Mouse (Mus musculus): ENCODE results near the gene Arl5c. TPM values are rescaled to one million over a fixed set of nuclear protein-coding genes. Genes with fewer than 3 reads are reported as not detected.
A peak's percentile ranks its signal among the peaks of the same experiment; 100 is the strongest.

The Arl5c gene
- total RNA-seq, 2 experiments from 2014 or later = 0.57 to 0.92 TPM

DNA sequence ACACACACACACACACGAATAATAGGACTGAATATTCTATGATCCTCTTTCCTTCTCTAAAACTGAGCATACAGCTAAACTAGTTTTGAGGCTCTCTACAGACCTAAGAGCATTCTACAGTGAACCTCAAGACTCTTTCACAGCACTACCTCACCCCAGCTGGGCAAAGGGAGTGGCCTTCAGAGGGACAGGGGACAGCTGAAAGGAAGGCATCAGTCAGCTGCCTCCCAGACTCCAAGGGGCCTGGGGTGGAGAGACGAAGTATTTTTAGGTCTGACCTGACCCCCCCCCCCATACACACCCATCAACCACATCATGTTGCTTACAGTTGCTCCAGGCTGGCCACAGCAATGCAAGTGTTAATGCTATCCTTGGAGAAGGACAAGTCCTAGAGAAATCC, 25.1 kb upstream of the Arl5c start:
- intact Hi-C loops (cut with DNase I) = no loop called here
- DNase-seq (ENCODE audit: low spot score) = no peak

DNA sequence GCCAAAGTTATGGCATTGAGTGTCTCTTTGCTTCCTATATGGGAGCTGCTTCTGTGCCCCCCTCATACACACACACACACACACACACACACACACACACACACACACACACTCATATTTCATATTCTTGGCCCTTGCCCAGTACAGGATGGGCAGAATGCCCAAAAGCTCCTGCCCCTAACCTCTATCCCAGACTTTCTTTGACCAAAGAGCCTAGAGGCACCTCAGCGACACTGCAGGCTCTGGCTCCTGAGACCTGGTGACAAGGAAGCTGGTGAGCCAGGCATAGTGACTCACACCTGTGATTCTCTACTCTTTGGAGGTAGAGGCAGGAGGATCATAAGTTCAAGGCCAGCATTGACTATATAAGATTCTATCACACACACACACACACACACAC, 24.7 kb upstream of the Arl5c start:
- intact Hi-C loops (cut with DNase I) = no loop called here
- DNase-seq (ENCODE audit: low spot score) = no peak

- intact Hi-C loops (cut with DNase I) = no loop called here
- no peak for DNase-seq (ENCODE audit: low spot score)
These were observed 24.1 kb upstream of the Arl5c start for GRCm38 (mm10) chr11:98019883-98020610.

GRCm38 (mm10) chr11:98018858-98019641, 23.1 kb upstream of the Arl5c start:
- no peak for DNase-seq (ENCODE audit: low spot score)
- intact Hi-C loops (cut with DNase I) = no loop called here

DNA sequence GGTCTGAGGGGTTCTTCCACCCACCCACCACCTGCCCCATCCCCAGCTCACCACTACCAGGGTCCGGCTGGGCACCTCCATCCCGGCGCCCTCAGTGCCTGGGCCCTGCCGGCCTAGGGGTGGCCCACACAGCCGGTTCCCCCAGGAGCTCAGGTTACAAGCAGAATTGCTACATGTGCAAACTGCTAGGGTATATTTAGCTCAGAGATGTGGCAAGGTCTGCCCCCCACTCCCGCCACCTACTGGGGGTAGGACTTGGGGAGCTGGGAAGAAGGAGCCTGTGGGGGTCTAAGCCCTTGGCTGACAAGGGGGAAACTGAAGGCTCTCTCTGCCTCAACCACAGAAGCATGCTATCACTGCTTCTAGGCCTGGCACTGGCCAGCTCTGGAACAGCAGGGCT, 22.2 kb upstream of the Arl5c start:
- intact Hi-C loops (cut with DNase I) = no loop called here
- DNase-seq (ENCODE audit: low spot score) = no peak

DNA sequence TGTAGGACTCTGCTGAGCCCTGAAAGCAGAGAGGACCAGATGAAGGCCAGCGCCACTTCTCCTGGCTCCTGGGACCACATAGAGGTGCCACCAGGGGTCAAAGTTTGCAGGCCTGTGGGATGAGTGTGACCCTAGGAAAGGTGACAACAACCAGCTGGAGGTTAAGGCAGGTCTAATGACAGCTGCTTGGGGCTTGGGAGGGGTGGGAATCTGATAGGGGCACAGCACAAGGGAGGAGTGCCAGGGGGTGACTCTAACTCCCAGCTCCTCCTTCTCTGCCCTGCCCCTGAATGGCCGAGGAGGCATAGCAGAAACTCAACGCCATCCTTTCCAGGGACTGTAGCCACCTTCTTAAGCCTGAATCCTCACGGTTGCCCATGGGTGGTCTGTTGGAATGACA, 20.8 kb upstream of the Arl5c start:
- DNase-seq (ENCODE audit: low spot score) = no peak
- intact Hi-C loops (cut with DNase I) = no loop called here

DNA sequence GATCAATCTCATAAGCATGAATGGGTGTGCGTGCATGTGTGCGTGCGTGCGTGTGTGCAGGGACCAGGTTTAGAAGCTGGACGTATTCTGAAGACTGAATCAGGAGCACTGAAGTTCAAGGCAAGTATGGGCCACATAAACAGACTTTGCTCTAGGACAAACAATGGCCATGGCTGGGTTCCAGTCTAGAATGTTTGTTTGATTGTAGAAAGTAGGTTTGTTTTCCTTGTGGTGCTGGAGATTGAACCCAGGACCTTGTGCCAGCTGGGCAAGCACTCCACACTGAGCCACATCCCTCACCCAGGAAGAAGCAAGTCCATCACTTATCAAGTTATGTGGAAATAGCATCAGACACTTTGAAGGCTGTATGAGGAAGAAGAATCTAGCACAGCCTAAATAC, 20.2 kb upstream of the Arl5c start:
- intact Hi-C loops (cut with DNase I) = no loop called here
- DNase-seq (ENCODE audit: low spot score) = no peak

- no peak for DNase-seq (ENCODE audit: low spot score)
- intact Hi-C loops (cut with DNase I) = no loop called here
These were observed 16.9 kb upstream of the Arl5c start for GRCm38 (mm10) chr11:98012831-98013230.

GRCm38 (mm10) chr11:98011716-98012115, 15.7 kb upstream of the Arl5c start:
- intact Hi-C loops (cut with DNase I) = no loop called here
- DNase-seq (ENCODE audit: low spot score) = no peak

GRCm38 (mm10) chr11:98008087-98008486, 12.1 kb upstream of the Arl5c start:
- no peak for DNase-seq (ENCODE audit: low spot score)
- intact Hi-C loops (cut with DNase I) = no loop called here

GRCm38 (mm10) chr11:98005686-98006085, 9.7 kb upstream of the Arl5c start:
- peak; percentile 54 for DNase-seq (ENCODE audit: low spot score)
- intact Hi-C loops (cut with DNase I) = no loop called here

- DNase-seq (ENCODE audit: low spot score) = no peak
- intact Hi-C loops (cut with DNase I) = no loop called here
These were observed 9.1 kb upstream of the Arl5c start for GRCm38 (mm10) chr11:98005076-98005475.

DNA sequence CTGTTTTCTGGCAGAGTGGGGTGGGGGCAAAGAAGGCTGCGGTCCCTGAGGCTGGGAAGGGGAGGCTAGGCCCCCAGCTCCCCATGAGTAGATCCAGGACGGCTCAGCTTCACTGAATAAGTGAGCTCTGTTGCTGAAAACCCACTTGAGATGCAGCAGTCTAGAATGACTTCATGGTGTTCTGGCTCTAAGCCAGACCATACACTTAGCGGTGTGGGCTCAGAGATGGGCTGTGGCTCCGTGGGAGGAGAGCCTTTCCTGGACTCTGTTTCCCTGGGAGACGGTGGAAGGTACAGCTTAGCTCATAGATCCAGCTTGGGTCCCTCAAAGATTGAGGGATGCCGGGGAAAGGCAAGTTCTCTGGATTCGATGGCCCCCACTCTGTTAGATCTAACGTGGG, 8.2 kb upstream of the Arl5c start:
- intact Hi-C loops (cut with DNase I) = loop anchor here (5.0 kb wide), 1 partner anchor 107 kb away; no protein-coding TSS in a partner anchor
- no peak for DNase-seq (ENCODE audit: low spot score)

GRCm38 (mm10) chr11:98003171-98003671, 7.2 kb upstream of the Arl5c start:
- intact Hi-C loops (cut with DNase I) = loop anchor here (5.0 kb wide), 1 partner anchor 106 kb away; no protein-coding TSS in a partner anchor
- no peak for DNase-seq (ENCODE audit: low spot score)

GRCm38 (mm10) chr11:98002627-98003026, 6.6 kb upstream of the Arl5c start:
- no peak for DNase-seq (ENCODE audit: low spot score)
- intact Hi-C loops (cut with DNase I) = loop anchor here (5.0 kb wide), 1 partner anchor 105 kb away; no protein-coding TSS in a partner anchor

GRCm38 (mm10) chr11:98001986-98002385, 6.0 kb upstream of the Arl5c start:
- intact Hi-C loops (cut with DNase I) = loop anchor here (5.0 kb wide), 1 partner anchor 105 kb away; no protein-coding TSS in a partner anchor

GRCm38 (mm10) chr11:98001351-98001824, 5.4 kb upstream of the Arl5c start:
- DNase-seq (ENCODE audit: low spot score) = no peak
- intact Hi-C loops (cut with DNase I) = loop anchor here (5.0 kb wide), 1 partner anchor 104 kb away; no protein-coding TSS in a partner anchor

More at GRCm38 (mm10) chr11:98001986-98002385, 6.0 kb upstream of the Arl5c start:
- DNase-seq (ENCODE audit: low spot score) = no peak

DNA sequence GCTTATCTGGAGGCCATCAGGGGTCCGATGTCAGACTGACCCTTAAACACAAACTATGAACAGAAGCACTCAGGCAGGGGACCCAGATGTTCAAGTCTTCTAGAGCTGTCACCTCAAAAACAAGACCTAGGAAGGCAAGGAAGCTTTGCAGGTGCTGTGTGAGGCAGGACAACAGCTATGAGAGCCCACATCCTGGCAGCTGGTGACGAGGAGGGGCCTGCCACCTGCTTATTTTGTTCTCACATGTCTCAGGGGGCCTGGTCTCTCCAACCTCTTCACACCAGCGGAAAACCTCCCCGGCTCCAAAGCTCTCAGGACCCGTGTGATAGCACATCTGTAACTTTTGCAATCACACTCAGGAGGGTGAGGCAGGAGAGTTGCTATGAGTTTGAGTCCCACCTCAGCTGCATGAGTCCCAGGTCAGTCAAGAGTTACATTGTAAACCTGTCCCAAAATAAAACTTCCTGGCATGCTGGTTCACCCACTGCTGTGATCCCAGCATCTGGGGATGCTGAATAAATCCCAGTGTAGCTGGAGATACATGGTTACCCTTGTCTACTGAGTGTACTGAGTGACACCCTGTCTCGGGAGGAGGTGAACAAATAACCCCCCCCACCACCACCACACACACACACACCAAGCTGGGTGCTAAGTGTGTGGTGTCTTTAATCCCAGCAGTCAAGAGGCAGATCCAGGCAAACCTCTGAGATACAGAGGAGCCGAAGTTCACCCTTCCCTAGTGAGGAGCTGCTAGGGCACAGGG, 4.6 kb upstream of the Arl5c start:
- intact Hi-C loops (cut with DNase I) = loop anchor here (5.0 kb wide), 1 partner anchor 103 kb away; no protein-coding TSS in a partner anchor
- DNase-seq (ENCODE audit: low spot score) = no peak

DNA sequence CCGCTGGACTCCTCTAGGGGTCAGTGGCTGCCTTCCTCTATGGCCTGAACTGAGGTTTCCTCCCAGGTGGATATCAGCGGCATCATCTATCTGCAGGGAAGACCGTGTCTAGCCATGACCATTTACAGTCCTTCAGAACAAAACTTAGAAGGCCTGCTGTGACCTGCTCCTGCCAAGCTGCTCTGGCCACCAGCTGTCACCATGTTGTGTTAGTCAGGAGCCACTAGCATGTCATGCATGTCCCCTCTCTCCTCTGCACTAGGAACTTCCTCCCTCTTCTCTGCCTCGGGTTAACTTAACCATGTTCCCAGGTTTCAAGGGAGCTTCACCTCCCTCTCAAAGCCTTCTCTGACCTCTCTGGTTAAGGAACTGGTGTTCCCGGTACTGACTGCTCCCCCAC, 3.8 kb upstream of the Arl5c start:
- DNase-seq (ENCODE audit: low spot score) = no peak
- intact Hi-C loops (cut with DNase I) = loop anchor here (5.0 kb wide), 1 partner anchor 102 kb away; no protein-coding TSS in a partner anchor
